Mouse (Mus musculus): ENCODE measurements around the gene Rfxap. TPM values are rescaled to one million over a fixed set of nuclear protein-coding genes. Genes with fewer than 3 reads are reported as not detected.

Rfxap gene
- polyA plus RNA-seq (2015; fragmentation: Illumina TruSeq; extraction: RNeasy Lipid Tissue Mini Kit (QIAGEN cat#74804); ENCODE audit: insufficient read depth, low read depth, low replicate concordance): 5.7 TPM

GRCm38 (mm10) chr3:54807666-54808217, at the start of gene Rfxap:
Gene Rfxap (minus strand): TSS chr3:54807791.

GRCm38 (mm10) chr3:54755145-54756041, 52.2 kb downstream of the Rfxap start, which contains the start of gene Smad9:
Gene Smad9 (plus strand): TSS chr3:54755582.

Other genes with a start within 250 kb of the Rfxap start
- gene Supt20, start 115.0 kb downstream of the Rfxap start, polyA plus RNA-seq (2015; fragmentation: Illumina TruSeq; extraction: RNeasy Lipid Tissue Mini Kit (QIAGEN cat#74804); ENCODE audit: insufficient read depth, low read depth, low replicate concordance): 15.9 TPM
- not detected for gene Gm21958, start 93.4 kb downstream of the Rfxap start, polyA plus RNA-seq (2015; fragmentation: Illumina TruSeq; extraction: RNeasy Lipid Tissue Mini Kit (QIAGEN cat#74804); ENCODE audit: insufficient read depth, low read depth, low replicate concordance)
- gene Exosc8, start 72.4 kb downstream of the Rfxap start, polyA plus RNA-seq (2015; fragmentation: Illumina TruSeq; extraction: RNeasy Lipid Tissue Mini Kit (QIAGEN cat#74804); ENCODE audit: insufficient read depth, low read depth, low replicate concordance): 7.9 TPM
- 14.3 TPM for gene Alg5, start 72.3 kb downstream of the Rfxap start, polyA plus RNA-seq (2015; fragmentation: Illumina TruSeq; extraction: RNeasy Lipid Tissue Mini Kit (QIAGEN cat#74804); ENCODE audit: insufficient read depth, low read depth, low replicate concordance)
- 0.18 TPM for gene Smad9, start 52.2 kb downstream of the Rfxap start, polyA plus RNA-seq (2015; fragmentation: Illumina TruSeq; extraction: RNeasy Lipid Tissue Mini Kit (QIAGEN cat#74804); ENCODE audit: insufficient read depth, low read depth, low replicate concordance)
- gene Sertm1, start 108.1 kb upstream of the Rfxap start, polyA plus RNA-seq (2015; fragmentation: Illumina TruSeq; extraction: RNeasy Lipid Tissue Mini Kit (QIAGEN cat#74804); ENCODE audit: insufficient read depth, low read depth, low replicate concordance): not detected
- gene Ccna1, start 247.7 kb upstream of the Rfxap start, polyA plus RNA-seq (2015; fragmentation: Illumina TruSeq; extraction: RNeasy Lipid Tissue Mini Kit (QIAGEN cat#74804); ENCODE audit: insufficient read depth, low read depth, low replicate concordance): not detected